Mouse (Mus musculus): ENCODE results near the gene Cacnb4.
A peak's percentile ranks its signal among the peaks of the same experiment; 100 is the strongest.

Gene Cacnb4

GRCm38 (mm10) chr2:52475854-52476253, 200.8 kb downstream of the Cacnb4 start:
- DNase-seq (ENCODE audit: low spot score in 2 of 2): no peak

GRCm38 (mm10) chr2:52474570-52474969, 202.1 kb downstream of the Cacnb4 start:
- DNase-seq (ENCODE audit: low spot score in 2 of 2): no peak

DNA sequence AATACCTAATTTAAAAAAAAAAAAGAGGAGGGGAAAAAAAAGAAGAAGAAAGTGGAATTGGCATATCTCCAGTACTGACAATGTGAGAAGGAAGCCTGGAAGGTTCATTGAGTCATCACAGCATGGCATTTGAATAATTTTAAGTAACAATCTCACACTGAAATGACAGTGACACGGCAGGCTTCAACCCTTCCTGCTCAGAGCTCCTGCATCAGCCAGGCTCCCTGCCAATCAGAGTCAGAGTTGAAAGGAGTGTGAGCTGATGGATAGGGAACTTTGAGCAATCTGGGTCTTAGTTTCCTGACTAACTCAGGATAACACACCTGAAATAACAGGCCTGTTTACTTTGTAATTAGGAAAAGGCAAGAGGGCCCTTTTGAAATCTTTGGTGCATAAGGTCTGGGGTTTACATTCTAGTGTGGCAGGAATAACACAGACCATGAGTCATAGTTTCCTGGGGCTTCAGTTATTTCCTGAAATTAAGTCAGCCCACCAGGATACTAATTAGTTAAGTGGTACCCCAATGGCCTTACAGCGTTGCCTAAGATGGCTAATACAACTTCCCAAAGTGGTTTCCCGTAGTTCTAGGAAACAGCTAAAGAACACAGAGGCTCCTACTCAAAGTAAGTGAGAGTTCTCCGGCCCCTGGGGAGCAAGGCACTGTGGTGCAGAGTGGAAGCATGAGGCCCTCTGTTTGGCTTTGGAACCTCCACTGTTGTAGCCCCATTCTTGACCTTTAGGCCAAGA, 204.9 kb downstream of the Cacnb4 start:
- no peak for DNase-seq (ENCODE audit: low spot score in 2 of 2)

- no peak for DNase-seq (ENCODE audit: low spot score in 2 of 2)
Observed at GRCm38 (mm10) chr2:52470044-52470560, 206.5 kb downstream of the Cacnb4 start.

GRCm38 (mm10) chr2:52467629-52468028, 209.0 kb downstream of the Cacnb4 start:
- no peak for DNase-seq (ENCODE audit: low spot score in 2 of 2)

- no peak for DNase-seq (ENCODE audit: low spot score in 2 of 2)
Observed at GRCm38 (mm10) chr2:52461206-52461967, 215.2 kb downstream of the Cacnb4 start.

GRCm38 (mm10) chr2:52455606-52456479, 220.8 kb downstream of the Cacnb4 start:
- DNase-seq (ENCODE audit: low spot score in 2 of 2): no peak

DNA sequence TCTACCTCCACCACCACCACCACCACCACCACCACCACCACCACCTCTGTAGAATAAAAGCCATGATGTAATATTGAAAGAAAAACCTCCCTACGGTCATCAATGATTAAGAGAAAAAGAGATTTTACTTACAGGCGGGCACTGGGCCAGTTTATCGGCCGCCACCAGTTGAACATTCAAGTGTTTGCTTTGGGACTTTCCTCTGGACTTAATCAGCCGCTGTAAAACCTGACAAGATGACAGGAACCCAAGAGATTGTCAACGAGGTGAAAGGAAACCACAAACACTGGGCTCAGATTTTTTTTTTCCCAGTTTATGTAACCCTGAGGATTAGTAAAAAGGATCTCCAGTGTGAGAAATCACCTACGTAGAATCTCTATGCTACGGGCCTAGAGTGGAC, 226.8 kb downstream of the Cacnb4 start:
- no peak for DNase-seq (ENCODE audit: low spot score in 2 of 2)

DNA sequence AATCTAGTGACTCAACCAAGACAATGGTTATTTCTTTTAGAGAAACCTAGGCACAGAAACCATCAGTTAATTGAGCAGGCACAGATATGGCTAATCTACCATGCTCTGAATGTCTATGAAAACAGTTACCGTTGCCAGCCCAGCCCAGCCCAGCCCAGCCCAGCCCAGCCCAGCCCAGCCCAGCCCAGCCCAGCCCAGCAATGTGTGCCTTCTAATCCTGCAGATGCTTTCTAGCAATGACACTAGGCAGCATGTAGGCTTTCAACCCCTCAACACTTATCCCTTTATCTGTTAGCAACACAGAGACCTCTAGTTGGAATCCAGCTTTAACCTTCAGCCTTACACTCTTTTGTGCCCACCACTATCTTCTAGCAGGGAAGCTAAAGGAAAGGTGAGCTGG, 227.7 kb downstream of the Cacnb4 start:
- no peak for DNase-seq (ENCODE audit: low spot score in 2 of 2)

- no peak for DNase-seq (ENCODE audit: low spot score in 2 of 2)
Observed at GRCm38 (mm10) chr2:52446648-52447047, 230.0 kb downstream of the Cacnb4 start.

GRCm38 (mm10) chr2:52442125-52442524, 234.5 kb downstream of the Cacnb4 start:
- no peak for DNase-seq (ENCODE audit: low spot score in 2 of 2)

DNA sequence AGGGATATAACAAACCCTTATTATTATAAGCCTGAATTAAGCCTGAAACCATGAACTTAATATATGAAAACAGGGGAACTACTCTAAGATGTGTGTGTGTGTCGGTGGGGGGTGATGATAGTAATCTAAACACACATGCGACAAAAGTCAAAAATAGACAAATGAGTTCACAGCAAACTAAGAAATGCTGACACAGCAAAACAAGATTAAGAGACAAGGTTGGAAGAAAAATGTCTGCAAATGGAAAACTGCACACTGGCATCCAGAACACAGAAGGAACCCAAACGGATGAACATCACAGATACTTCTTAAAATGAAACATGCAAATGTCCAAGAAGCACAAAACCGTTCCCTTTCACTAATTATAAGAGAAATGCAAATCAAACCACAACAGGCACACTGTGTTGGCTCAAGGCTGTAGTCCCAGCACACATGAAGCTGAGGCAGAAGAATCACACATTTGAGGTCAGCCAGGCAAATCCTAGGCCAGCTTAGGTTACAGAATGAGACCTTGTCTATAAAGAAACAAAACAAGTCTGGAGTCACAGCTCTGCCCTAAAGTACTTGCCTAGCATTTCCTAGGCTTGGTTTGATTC, 236.1 kb downstream of the Cacnb4 start:
- DNase-seq (ENCODE audit: low spot score in 2 of 2): peak; percentile 24 to 38

DNA sequence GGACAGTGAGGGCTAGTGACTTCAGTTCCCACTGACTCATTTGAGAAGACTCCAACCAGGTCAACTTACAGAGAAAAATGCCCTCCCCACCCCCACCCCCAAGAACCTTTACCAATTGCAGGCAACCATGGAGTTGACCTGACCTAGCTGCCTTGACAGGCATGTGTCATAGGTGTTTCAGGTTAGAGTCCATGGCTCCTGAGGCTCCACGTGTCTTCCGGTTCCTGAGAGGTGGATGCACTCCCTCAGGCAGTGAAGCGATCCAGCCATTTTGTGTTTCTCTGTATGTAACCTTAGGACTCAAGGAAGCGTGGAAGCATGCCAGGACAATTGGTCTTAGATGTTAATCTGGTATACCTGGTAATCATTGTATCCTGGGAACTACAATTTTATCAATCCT, 238.2 kb downstream of the Cacnb4 start:
- DNase-seq (ENCODE audit: low spot score in 2 of 2): no peak

DNA sequence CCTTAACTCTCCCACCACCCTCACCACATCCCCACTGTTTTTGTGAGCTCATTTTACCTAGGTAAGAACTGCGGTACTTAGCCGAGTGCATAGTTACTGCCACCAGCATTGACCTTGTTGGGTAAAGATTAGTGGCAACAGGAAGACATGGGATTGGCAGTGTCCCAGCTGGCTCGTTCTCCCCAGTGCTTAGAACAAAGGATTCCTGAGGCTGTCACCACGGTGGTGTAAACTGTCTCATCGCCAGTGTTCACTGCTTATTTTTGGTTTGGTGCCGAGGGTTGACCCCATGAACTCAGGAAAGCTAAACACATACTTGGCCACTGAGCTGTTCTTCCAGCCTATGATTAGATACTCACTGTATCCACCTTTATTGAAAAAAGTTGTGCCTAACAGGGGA, 238.6 kb downstream of the Cacnb4 start:
- no peak for DNase-seq (ENCODE audit: low spot score in 2 of 2)

DNA sequence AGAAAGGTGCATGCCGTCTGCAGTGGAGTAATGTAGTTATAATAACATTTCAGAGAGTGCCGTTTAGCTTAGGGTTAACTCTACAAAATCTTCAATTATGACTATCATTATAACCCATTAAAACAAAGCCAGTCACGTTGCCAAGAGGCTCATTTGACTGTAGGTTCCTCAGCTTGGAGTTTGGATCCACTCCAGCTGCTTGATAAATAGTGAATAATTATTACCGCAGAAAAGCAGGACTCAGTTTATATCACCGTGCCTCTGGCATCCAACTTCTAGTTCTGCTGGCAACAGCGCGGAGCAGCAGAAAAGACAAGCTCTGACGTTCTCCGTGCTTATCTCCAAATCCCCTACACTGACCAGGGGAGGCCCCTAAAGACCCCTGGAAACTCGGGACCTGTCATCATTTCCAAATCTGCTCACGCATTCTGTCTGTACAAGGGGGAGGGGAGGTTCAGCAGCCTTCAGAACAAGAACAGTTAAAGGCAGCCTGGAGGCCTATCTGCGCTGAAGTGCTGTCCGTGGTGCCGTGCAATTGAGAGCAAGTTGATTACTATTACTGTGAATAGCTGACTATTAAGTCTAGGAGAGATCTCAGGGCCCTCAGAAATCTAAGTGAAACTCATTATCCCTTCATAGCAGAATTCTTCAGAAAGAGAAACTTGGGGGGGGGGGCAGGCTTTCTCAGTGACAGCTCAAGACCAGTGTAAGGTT, 240.6 kb downstream of the Cacnb4 start:
- no peak for DNase-seq (ENCODE audit: low spot score in 2 of 2)

- no peak for DNase-seq (ENCODE audit: low spot score in 2 of 2)
Observed at GRCm38 (mm10) chr2:52433365-52433764, 243.3 kb downstream of the Cacnb4 start.

GRCm38 (mm10) chr2:52427383-52427782, 249.2 kb downstream of the Cacnb4 start:
- DNase-seq (ENCODE audit: low spot score in 2 of 2): no peak

- no peak for DNase-seq (ENCODE audit: low spot score in 2 of 2)
Observed at GRCm38 (mm10) chr2:52426041-52426440, 250.6 kb downstream of the Cacnb4 start.

DNA sequence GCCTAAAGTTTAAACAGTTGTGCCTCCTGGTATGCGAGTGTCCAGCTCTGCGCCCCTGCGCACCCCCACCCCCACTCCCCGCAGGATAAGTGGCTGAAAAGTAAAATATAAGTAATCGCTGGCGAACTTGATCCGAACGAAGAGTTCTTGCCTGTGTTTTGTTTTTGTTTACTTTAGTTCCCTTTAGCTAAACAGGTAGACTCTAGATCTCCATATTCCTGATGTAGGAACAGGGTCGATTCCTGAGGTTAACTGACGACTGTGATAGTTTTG, 251.2 kb downstream of the Cacnb4 start:
- DNase-seq (ENCODE audit: low spot score in 2 of 2): no peak

- DNase-seq (ENCODE audit: low spot score in 2 of 2): peak; percentile 90 to 92
Observed at GRCm38 (mm10) chr2:52424747-52425522, 251.7 kb downstream of the Cacnb4 start, which contains the start of gene Arl5a. Arl5a (minus strand) TSS chr2:52424901.
